Mouse (Mus musculus): ENCODE data around the gene Usp29. TPM values are rescaled to one million over a fixed set of nuclear protein-coding genes. Genes with fewer than 3 reads are reported as not detected.
"Not testable (repeated sequence)": the region's sequence is repeated elsewhere in the genome, so short reads cannot be mapped to it uniquely, and the experiment has no call there.

The Usp29 gene
- total and polyA plus RNA-seq, 2 experiments: 0.09 TPM; not detected in 1

GRCm38 (mm10) chr7:6879512-6880164, 149.3 kb downstream of the Usp29 start:
- WGBS: 74% methylated on average over 11 of the region's 11 CpGs
- H3K27me3 ChIP-seq (ENCODE audit: control insufficient read depth, insufficient read depth, low read length): no peaks in the 10 kb centered on the region
- no peak overlapping the region for H3K27ac ChIP-seq (replicated peaks; ENCODE audit: insufficient read depth, low read depth, low read length)
- H3K4me3 ChIP-seq (ENCODE audit: insufficient read depth, low read depth, low read length): no peak overlapping the region
- no peak overlapping the region for H3K9ac ChIP-seq (ENCODE audit: low read depth, low read length)
- no peaks in the 10 kb centered on the region for H3K79me2 ChIP-seq (ENCODE audit: control insufficient read depth, insufficient read depth, low read length)
- DNase-seq (ENCODE audit: extremely low read depth, low read depth, low spot score): no peak
- TF ChIP-seq POLR2A (IDR thresholded peaks at IDR 0.05; ENCODE audit: extremely low read depth, insufficient read depth, low read length): no peak
- no peak for TF ChIP-seq CTCF (IDR thresholded peaks at IDR 0.05; ENCODE audit: low read depth, low read length)
- H3K36me3 ChIP-seq (ENCODE audit: control insufficient read depth, insufficient read depth, low read length): no peaks in the 10 kb centered on the region
- H3K4me1 ChIP-seq (ENCODE audit: control insufficient read depth, insufficient read depth, low read length): peaks cover 4% of the 10 kb centered on the region; the same call in 1 of the 2 replicates

DNA sequence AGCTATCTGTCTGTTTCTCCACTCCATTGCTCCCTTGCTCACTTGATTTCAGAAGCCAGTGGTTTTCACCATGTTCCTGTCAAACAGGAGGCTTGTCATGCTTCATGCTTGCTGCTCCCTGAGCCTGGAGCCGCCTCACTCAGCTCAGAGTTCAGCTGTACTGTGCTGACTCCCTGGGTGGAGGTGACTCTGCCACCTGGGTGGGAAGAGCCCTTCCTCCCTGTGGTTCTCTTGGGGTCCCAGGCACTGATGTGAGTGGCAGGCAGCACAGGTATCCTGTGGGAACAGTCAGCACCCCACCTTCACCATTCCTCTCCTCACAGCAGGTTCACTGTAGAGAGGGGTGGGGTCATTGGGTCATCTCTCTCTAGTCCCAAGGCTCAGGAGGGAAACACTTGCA, 150.5 kb downstream of the Usp29 start:
- not testable (repeated sequence) for H3K9ac ChIP-seq (ENCODE audit: low read depth, low read length); H3K27ac ChIP-seq (replicated peaks; ENCODE audit: insufficient read depth, low read depth, low read length); H3K4me1 ChIP-seq (ENCODE audit: control insufficient read depth, insufficient read depth, low read length); H3K4me3 ChIP-seq (ENCODE audit: insufficient read depth, low read depth, low read length); H3K27me3 ChIP-seq (ENCODE audit: control insufficient read depth, insufficient read depth, low read length); DNase-seq (ENCODE audit: extremely low read depth, low read depth, low spot score); H3K79me2 ChIP-seq (ENCODE audit: control insufficient read depth, insufficient read depth, low read length); H3K36me3 ChIP-seq (ENCODE audit: control insufficient read depth, insufficient read depth, low read length)
- WGBS: 100% methylated on average over 1 of the region's 1 CpGs

DNA sequence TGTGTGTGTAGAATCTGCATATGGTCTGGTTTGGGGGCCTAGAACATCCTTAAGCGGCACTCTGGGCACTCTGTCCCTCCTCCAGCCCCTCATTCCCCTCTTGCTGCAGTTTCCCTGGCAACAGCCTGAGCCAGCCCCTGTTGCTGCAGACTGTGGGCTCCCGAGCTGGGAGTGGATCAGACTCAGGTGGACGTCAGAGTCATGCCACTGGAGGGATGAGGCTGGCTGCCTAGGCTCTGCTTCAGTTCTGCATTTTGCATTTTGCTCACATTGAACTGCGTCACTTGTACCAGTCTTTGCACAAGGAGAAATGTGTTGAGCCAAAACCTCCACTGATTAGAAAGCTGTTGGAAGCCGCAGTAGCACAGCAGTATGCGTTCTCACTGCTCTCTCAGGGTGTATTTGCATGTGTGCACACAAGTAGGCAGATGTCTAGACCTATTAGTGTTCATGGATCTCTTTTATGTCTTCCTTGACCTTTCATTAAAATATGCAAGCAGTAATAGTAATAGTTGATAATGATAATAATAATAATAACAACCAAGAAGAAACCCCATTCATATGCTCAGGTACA, 151.2 kb downstream of the Usp29 start:
- WGBS: 85% methylated on average over 6 of the region's 6 CpGs
- Histone ChIP-seq H3K4me3 (ENCODE audit: insufficient read depth, low read depth, low read length) (no peak overlapping the region), H3K79me2 (ENCODE audit: control insufficient read depth, insufficient read depth, low read length) (no peaks in the 10 kb centered on the region), H3K27ac (replicated peaks; ENCODE audit: insufficient read depth, low read depth, low read length) (no peak overlapping the region), H3K27me3 (ENCODE audit: control insufficient read depth, insufficient read depth, low read length) (no peaks in the 10 kb centered on the region), H3K36me3 (ENCODE audit: control insufficient read depth, insufficient read depth, low read length) (no peaks in the 10 kb centered on the region), H3K4me1 (ENCODE audit: control insufficient read depth, insufficient read depth, low read length) (peaks cover 4% of the 10 kb centered on the region; the same call in 1 of the 2 replicates), H3K9ac (ENCODE audit: low read depth, low read length) (no peak overlapping the region)
- no peak for DNase-seq (ENCODE audit: extremely low read depth, low read depth, low spot score)
- TF ChIP-seq CTCF (IDR thresholded peaks at IDR 0.05; ENCODE audit: low read depth, low read length): no peak
- TF ChIP-seq POLR2A (IDR thresholded peaks at IDR 0.05; ENCODE audit: extremely low read depth, insufficient read depth, low read length): no peak

DNA sequence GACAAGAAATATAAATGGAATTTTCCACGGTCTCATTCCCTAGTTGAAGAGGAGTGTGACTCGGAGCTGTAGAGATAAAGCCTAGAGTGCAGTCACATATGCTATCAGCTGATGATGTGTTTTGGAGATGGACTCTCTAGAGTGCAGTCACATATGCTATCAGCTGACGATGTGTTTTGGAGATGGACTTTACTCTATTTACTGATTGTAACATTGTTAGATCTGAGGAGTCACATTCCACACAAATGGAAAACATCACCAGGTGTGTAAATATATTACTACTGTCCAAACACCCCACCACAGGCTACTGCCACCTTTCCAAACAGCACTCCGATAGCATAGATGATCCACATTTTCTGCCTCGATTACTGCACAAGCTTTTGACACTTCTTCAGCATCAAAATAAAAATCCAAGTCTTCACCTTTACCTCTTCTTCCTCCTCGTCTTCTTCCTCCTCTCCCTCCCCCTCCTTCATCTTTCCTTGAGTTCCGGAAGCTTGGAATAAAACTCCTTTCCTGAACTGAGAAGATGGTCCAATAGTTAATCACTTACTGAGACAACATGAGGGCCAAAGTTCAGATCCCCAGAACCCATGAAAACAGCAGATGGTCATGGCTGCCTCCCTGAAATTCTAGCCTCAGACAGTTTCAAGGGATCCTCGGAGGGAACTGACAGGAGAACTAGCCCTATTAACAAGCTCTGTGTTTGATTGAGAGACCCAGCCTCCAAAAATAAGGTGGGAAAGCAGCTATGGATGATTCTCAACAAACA, 153.2 kb downstream of the Usp29 start:
- no peak for TF ChIP-seq CTCF (IDR thresholded peaks at IDR 0.05; ENCODE audit: low read depth, low read length)
- no peak for TF ChIP-seq POLR2A (IDR thresholded peaks at IDR 0.05; ENCODE audit: extremely low read depth, insufficient read depth, low read length)
- peaks cover 2% of the 10 kb centered on the region; the same call in 1 of the 2 replicates for H3K4me1 ChIP-seq (ENCODE audit: control insufficient read depth, insufficient read depth, low read length)
- peak; percentile 18 for DNase-seq (ENCODE audit: extremely low read depth, low read depth, low spot score)
- 27% methylated on average over 8 of the region's 8 CpGs for WGBS
- H3K4me3 ChIP-seq (ENCODE audit: insufficient read depth, low read depth, low read length): no peak overlapping the region
- H3K27ac ChIP-seq (replicated peaks; ENCODE audit: insufficient read depth, low read depth, low read length): no peak overlapping the region
- no peaks in the 10 kb centered on the region for H3K36me3 ChIP-seq (ENCODE audit: control insufficient read depth, insufficient read depth, low read length)
- H3K27me3 ChIP-seq (ENCODE audit: control insufficient read depth, insufficient read depth, low read length): no peaks in the 10 kb centered on the region
- no peak overlapping the region for H3K9ac ChIP-seq (ENCODE audit: low read depth, low read length)
- H3K79me2 ChIP-seq (ENCODE audit: control insufficient read depth, insufficient read depth, low read length): no peaks in the 10 kb centered on the region

DNA sequence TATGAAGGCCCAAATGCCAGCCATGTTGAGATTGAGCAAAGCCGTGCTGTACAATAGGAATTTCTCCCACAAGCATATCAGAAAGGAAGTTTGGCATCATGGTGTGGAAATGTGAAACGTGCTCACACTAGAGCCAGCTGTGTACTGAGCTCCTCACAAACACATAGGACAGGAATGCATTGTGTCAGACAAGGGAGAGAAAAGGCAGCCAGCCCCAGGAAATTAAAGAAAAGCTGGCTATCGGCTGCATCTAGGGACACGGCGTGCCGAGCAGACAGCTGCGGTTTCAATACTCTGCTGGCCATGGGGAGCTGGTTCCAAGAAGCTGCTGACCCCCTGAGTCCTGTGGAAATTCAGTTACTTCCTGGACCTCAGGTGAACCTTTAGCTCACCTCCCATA, 155.0 kb downstream of the Usp29 start:
- no peaks in the 10 kb centered on the region for H3K27me3 ChIP-seq (ENCODE audit: control insufficient read depth, insufficient read depth, low read length)
- H3K4me1 ChIP-seq (ENCODE audit: control insufficient read depth, insufficient read depth, low read length): peaks cover 2% of the 10 kb centered on the region; the same call in 1 of the 2 replicates
- H3K79me2 ChIP-seq (ENCODE audit: control insufficient read depth, insufficient read depth, low read length): no peaks in the 10 kb centered on the region
- no peak for DNase-seq (ENCODE audit: extremely low read depth, low read depth, low spot score)
- no peak for TF ChIP-seq POLR2A (IDR thresholded peaks at IDR 0.05; ENCODE audit: extremely low read depth, insufficient read depth, low read length)
- TF ChIP-seq CTCF (IDR thresholded peaks at IDR 0.05; ENCODE audit: low read depth, low read length): no peak
- WGBS: 75% methylated on average over 7 of the region's 7 CpGs
- no peak overlapping the region for H3K9ac ChIP-seq (ENCODE audit: low read depth, low read length)
- no peak overlapping the region for H3K27ac ChIP-seq (replicated peaks; ENCODE audit: insufficient read depth, low read depth, low read length)
- H3K4me3 ChIP-seq (ENCODE audit: insufficient read depth, low read depth, low read length): no peak overlapping the region
- H3K36me3 ChIP-seq (ENCODE audit: control insufficient read depth, insufficient read depth, low read length): no peaks in the 10 kb centered on the region
